Mouse (Mus musculus) megakaryocyte progenitor cell, adult 5-6 weeks (primary cell): ENCODE measurements around the gene Spint4. TPM values are rescaled to one million over a fixed set of nuclear protein-coding genes. Genes with fewer than 3 reads are reported as not detected.
"Not testable (repeated sequence)": the region's sequence is repeated elsewhere in the genome, so short reads cannot be mapped to it uniquely, and the experiment has no call there.

Experiments used
- ATAC-seq: replicated peaks from 2 replicates; pipeline ENCODE4 v1.8.0; 2016; ENCODE audit warnings: mild to moderate bottlenecking, moderate TSS enrichment, inconsistent platforms; ENCODE audit not compliant: poor library complexity
- total RNA-seq, 2 experiments: library from RNA; stranded (forward) in 1 of 2; stranded (reverse) in 1 of 2; fragments of 157-497, 149-512 nt in 1 of 2; fragments of 200-1000 nt in 1 of 2; gene quantifications; 2 replicates each; pipeline versions ENCODE4 v1.2.3 to v1.2.4; 2015 to 2017

Spint4 gene
- total RNA-seq (2015): not detected in 2 replicates
- not detected in 2 replicates for total RNA-seq (2017)

GRCm38 (mm10) chr2:164698201-164698600 lies at the start of gene Spint4:
Gene Spint4, plus strand, starts transcription at chr2:164698501.
- ATAC-seq: no peak

DNA sequence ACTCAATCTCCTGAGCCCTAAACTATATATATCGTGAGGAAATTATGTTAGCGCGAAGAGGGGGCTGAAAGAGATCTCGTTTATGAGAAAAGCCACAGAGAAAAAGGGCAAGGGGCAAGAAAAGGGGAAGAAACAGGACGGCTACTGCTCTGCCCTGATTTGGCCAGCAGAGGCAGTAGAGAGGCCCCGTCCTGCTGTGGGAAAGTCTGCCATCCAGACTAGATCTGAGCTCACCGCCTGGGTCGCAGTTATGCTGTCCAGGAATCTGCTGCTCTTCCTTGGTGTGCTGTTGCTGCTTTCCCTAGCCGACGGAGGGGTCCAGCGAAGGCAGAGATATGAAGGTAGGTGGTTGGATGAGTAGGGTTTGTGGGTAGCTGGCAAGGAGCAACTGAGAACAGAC lies 42.4 kb upstream of the Spint4 start, which contains the start of gene Wfdc10:
TSS of gene Wfdc10 (plus strand) at position 189 of the 400 bp plus-strand sequence.
- peak; percentile 95 for ATAC-seq

DNA sequence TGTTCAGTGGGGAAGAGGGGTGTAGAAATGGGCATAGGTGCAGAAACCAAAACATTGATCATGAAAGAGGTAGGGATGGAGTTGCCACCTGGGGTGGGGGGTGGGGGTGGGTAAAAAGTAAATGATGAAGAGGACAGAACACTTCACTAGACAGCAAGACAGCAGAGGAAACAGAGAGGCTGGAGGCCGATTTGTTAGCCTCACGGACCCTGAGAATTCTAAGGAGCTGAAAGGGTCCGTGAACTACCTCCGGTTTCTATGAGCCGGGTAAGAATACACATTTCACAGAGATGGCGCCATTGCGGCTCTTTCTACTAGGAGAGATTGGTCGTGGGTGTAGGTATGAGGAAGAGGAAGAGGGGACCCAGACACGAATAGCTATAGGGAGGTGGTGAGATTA lies 41.8 kb upstream of the Spint4 start, which contains the start of gene Wfdc9:
TSS of gene Wfdc9 (minus strand) at position 101 of the 400 bp plus-strand sequence.
- no peak for ATAC-seq

DNA sequence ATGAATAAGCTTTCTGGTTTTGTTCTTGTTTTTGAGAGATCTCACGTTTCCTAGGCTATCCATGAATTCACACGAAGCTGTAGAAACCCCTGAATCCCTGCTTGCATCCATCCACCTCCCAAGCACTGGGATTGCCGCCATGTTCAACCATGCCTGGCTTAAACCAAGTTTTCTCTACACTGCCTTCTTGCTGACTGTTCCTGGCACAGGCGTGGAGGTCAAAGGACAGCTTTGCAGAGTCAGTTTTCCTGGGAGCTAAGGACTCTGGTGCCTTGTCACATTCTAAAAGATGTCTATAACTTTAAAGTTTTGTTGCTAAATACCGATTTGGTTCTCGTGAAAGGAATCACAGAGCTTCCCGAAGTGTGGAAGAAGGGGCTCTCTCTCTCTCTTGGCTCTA lies 33.5 kb upstream of the Spint4 start:
- no peak for ATAC-seq

- no peak for ATAC-seq
These were observed 28.0 kb upstream of the Spint4 start for GRCm38 (mm10) chr2:164670261-164670660.

DNA sequence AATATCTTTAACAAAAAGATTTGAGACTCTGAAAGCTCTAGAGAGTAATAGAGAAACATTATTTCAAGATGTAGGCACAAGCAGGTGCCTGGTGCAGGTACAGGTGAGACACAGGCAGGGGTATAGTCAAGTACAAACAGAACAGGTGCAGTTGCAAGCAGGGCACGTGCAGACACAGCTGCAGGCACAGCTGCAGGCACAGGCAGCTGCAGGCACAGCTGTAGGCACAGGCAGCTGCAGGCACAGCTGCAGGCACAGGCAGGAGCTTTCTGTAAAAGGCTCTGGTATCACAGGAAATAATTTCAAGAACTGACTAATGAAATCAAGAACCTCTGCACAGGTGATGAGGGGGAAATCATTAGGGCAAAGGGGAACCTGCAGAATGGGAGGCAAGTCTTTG lies 27.4 kb upstream of the Spint4 start:
- ATAC-seq: no peak

DNA sequence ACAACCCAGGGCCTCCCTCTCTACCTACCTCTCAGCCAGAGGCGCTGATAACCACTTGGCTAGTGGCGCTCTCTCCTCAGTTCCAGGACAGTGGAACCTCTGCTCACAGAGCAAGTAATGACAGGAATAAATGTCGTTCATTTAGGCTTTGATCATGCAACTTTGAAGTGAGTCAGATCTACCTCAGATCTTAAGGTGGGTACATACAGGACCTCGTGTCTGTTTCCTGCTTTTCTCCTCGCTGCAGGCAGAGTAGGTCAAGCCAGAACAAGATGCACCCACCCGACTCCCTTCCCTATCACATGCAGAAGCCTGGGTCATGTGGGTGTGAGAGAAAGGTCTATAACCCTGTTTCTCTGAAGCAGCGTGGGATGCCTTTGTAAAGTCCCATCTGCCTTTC lies 24.3 kb upstream of the Spint4 start, which contains the start of gene Wfdc11:
TSS of gene Wfdc11 (minus strand) at position 101 of the 400 bp plus-strand sequence.
- ATAC-seq: no peak

GRCm38 (mm10) chr2:164676103-164676502 lies 22.2 kb upstream of the Spint4 start:
- no peak for ATAC-seq

- ATAC-seq: peak; percentile 26
These were observed 21.2 kb upstream of the Spint4 start for GRCm38 (mm10) chr2:164676916-164677685.

DNA sequence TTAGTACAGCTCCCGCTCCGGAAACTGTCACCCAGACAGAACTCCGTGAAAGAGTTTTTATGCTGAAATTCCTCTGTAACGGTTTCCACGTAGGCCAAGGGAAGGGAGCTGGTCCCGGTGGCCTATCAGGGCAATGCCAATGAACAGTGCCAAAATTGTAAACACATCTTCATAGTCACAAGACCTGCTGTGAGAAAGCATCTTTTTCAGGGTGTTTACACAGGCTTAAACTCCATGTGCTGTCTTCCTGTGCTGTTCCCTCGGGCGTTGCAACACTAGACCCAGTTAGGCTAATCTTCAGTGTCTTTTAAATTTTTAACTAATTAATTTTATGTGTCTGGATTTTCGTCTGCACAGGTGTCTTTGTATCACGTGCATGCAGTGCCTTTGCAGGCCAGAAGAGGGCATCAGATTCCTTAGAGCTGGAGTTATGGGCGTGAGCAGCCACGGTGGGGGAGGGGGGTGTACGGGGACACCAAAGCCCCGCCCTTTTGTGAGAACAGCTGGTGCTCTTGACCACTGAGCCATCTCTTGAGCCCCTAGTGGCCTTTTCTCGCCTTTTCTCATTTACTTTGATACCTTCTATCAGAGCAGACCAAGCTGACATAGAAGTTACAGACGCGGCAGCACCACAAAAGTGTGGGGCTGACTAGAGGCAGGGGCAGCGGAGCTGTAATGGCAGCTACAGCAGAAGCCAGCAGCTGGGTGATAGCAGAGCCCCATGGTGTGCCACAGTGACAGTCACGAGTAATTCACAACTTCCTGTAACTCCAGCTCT lies 19.3 kb upstream of the Spint4 start:
- peak; percentile 89 for ATAC-seq

- ATAC-seq: peak; percentile 58
These were observed 18.4 kb upstream of the Spint4 start for GRCm38 (mm10) chr2:164679906-164680305.

- ATAC-seq: no peak
These were observed 13.5 kb upstream of the Spint4 start, which contains the start of gene Wfdc13 for GRCm38 (mm10) chr2:164684807-164685206. Gene Wfdc13, plus strand, starts transcription at chr2:164685107.

DNA sequence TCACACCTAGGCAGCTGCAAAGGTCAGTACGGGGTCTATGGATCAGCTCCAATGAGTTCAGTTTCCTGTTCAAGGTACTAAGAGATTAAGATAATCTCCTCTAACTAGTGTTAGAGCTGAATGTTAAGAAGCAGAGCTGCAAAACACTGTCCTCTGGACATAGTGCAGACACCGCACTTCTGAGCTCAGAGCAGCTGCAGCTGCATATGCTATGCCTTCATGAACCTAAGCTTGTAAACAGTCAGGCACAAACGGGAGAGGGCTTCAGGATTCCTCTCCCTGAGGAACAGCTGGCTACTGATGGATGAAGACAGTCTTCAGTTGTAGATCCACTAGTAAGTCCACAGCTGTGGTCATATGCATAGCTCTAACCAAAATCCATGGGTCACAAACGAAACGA lies 2.7 kb downstream of the Spint4 start:
- no peak for ATAC-seq

- ATAC-seq: no peak
These were observed 3.5 kb downstream of the Spint4 start for GRCm38 (mm10) chr2:164701761-164702160.

- no peak for ATAC-seq
These were observed 5.9 kb downstream of the Spint4 start for GRCm38 (mm10) chr2:164704235-164704634.

DNA sequence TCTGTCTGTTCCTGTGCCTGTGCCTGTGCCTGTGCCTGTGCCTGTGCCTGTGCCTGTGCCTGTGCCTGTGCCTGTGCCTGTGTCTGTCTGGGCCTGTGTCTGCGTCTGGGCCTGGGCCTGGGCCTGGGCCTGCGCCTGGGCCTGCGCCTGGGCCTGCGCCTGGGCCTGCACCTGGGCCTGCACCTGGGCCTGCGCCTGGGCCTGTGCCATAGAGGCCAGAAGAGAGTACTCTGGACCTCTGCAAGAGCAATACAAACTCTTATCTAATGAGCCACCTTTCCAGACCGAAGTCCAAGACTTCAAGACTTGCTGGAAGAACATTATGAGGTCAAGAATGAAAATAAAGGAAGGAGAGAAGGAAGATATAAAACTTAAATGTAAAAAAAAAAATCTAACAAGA lies 7.0 kb downstream of the Spint4 start:
- no peak for ATAC-seq

- ATAC-seq: no peak
These were observed 7.7 kb downstream of the Spint4 start for GRCm38 (mm10) chr2:164705991-164706390.

GRCm38 (mm10) chr2:164715005-164715404 lies 16.7 kb downstream of the Spint4 start, which contains the start of gene Spint5:
Gene Spint5, plus strand, starts transcription at chr2:164715305.
- ATAC-seq: no peak

GRCm38 (mm10) chr2:164716194-164716786 lies 18.0 kb downstream of the Spint4 start:
- not testable (repeated sequence) for ATAC-seq

GRCm38 (mm10) chr2:164723276-164723675 lies 25.0 kb downstream of the Spint4 start:
- no peak for ATAC-seq
